In the genomic region with DNA sequence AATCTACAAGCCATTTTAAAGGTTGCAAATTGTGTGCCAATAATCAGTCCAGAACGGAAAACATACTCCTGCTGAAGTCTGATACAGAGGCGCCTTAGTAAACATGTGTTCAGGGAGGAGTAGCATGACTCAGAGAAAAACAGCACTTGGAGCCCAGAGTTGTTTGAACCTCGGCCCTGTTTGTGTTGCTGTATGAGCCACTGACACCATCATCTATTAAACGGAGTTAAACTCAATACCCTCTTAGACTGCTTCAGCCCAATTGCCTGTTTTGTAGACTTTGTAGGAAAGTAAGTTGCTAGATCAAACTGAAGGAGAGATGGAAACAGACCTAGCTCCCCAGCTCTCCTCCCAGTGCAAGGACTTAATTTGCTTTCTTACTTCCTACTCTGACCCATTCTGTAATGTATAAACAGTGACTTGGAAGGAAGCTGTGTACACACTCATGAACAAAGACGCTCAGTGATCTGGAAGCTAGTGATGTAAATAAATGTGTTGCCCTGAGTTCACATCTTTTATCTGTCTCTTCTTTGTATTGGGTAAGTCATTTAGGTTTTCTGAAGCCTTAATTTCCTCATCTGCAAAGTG, we compare ENCODE assay signal across 7 mouse cellular contexts. TPM values are rescaled to one million over a fixed set of nuclear protein-coding genes. Genes with fewer than 3 reads are reported as not detected.
DNase-seq lines count a peak whose midpoint lies in the region; ATAC-seq and TF ChIP-seq lines count a peak whose summit lies in the region.

No protein-coding gene starts in this region.

- TF ChIP-seq EP300 in lung, postnatal 0 days (IDR thresholded peaks at IDR 0.05): peak; percentile 71

- ATAC-seq in hindbrain, embryonic 12.5 days (ENCODE audit: low FRiP score): no peak
- ATAC-seq in lung, postnatal 0 days: peak; percentile 41

- no peak for TF ChIP-seq CTCF in testis, adult 2 months (IDR thresholded peaks at IDR 0.05; ENCODE audit: control insufficient read depth, insufficient read depth, insufficient replicate concordance, low read depth, low read length)
- no peak for TF ChIP-seq CTCF in cortical plate, adult 2 months (IDR thresholded peaks at IDR 0.05; ENCODE audit: extremely low read depth, insufficient read depth, low read length)
- TF ChIP-seq CTCF in lung, postnatal 0 days (IDR thresholded peaks at IDR 0.05): no peak

- TF ChIP-seq POLR2A in testis, adult 2 months (IDR thresholded peaks at IDR 0.05; ENCODE audit: control insufficient read depth, low read depth, low read length): no peak
- no peak for TF ChIP-seq POLR2A in cortical plate, adult 2 months (IDR thresholded peaks at IDR 0.05; ENCODE audit: extremely low read depth, insufficient read depth, low read length)

- 38% methylated on average over 5 of the region's 5 CpGs for WGBS in hindbrain, embryonic 12.5 days
- WGBS in lung, postnatal 0 days: 6% methylated on average over 5 of the region's 5 CpGs

- H3K4me3 ChIP-seq in testis, adult 2 months (ENCODE audit: control insufficient read depth, low read depth, low read length): peak overlapping the region; percentile 99
- peak overlapping the region; percentile 82 for H3K4me3 ChIP-seq in cortical plate, adult 2 months (ENCODE audit: insufficient read depth, low read length)
- peak overlapping the region; percentile 97 for H3K4me3 ChIP-seq in hindbrain, embryonic 12.5 days
- peak overlapping the region; percentile 87 for H3K4me3 ChIP-seq in lung, postnatal 0 days (ENCODE audit: low read depth, low read length)

- no peak for DNase-seq in testis, postnatal 14 days (ENCODE audit: low spot score)
- DNase-seq in lung, postnatal 0 days (ENCODE audit: low spot score): peak; percentile 82
- peak; percentile 67 for DNase-seq in yolk sac, embryonic 10.5 days (ENCODE audit: low spot score)
- DNase-seq in left cerebral cortex, postnatal 14 days (ENCODE audit: low spot score in 2 of 2): no peak

- H3K36me3 ChIP-seq in testis, adult 2 months (ENCODE audit: control insufficient read depth, insufficient read depth, low read length): no peaks in the 10 kb centered on the region
- no peaks in the 10 kb centered on the region for H3K36me3 ChIP-seq in hindbrain, embryonic 12.5 days
- no peaks in the 10 kb centered on the region for H3K36me3 ChIP-seq in lung, postnatal 0 days (ENCODE audit: insufficient read depth, low read length)

- H3K4me1 ChIP-seq in testis, adult 2 months (ENCODE audit: control insufficient read depth, insufficient read depth, low read length): peaks cover 6% of the 10 kb centered on the region; the same call in 1 of the 2 replicates
- peaks cover 3% of the 10 kb centered on the region; the same call in 1 of the 2 replicates for H3K4me1 ChIP-seq in cortical plate, adult 2 months (ENCODE audit: control insufficient read depth, insufficient read depth, low read length)
- peaks cover 13% of the 10 kb centered on the region for H3K4me1 ChIP-seq in hindbrain, embryonic 12.5 days
- H3K4me1 ChIP-seq in lung, postnatal 0 days (ENCODE audit: insufficient read depth, low read depth, low read length): no peaks in the 10 kb centered on the region

- intact Hi-C loops in left cerebral cortex, postnatal 14 days (cut with DNase I): no loop called here

- H3K9ac ChIP-seq in hindbrain, embryonic 12.5 days: peak overlapping the region; percentile 98
- peak overlapping the region; percentile 83 for H3K9ac ChIP-seq in lung, postnatal 0 days (replicated peaks; ENCODE audit: low read depth)

- peak overlapping the region; percentile 75 for H3K4me2 ChIP-seq in hindbrain, embryonic 12.5 days (replicated peaks)
- peak overlapping the region; percentile 64 for H3K4me2 ChIP-seq in lung, postnatal 0 days (replicated peaks; ENCODE audit: low read depth, low read length)

- H3K27ac ChIP-seq in testis, adult 2 months (ENCODE audit: control insufficient read depth, insufficient read depth, low read depth, low read length): peak overlapping the region; percentile 98
- peak overlapping the region; percentile 69 for H3K27ac ChIP-seq in cortical plate, adult 2 months (ENCODE audit: insufficient read depth, low read length)
- peak overlapping the region; percentile 99 for H3K27ac ChIP-seq in hindbrain, embryonic 12.5 days
- peak overlapping the region; percentile 98 for H3K27ac ChIP-seq in lung, postnatal 0 days (ENCODE audit: low read length)

- no peaks in the 10 kb centered on the region for H3K9me3 ChIP-seq in hindbrain, embryonic 12.5 days (replicated peaks)
- H3K9me3 ChIP-seq in lung, postnatal 0 days (ENCODE audit: low read length): no peaks in the 10 kb centered on the region

- no peaks in the 10 kb centered on the region for H3K27me3 ChIP-seq in testis, adult 2 months (ENCODE audit: control insufficient read depth, insufficient read depth, low read length)
- no peaks in the 10 kb centered on the region for H3K27me3 ChIP-seq in hindbrain, embryonic 12.5 days
- H3K27me3 ChIP-seq in lung, postnatal 0 days (replicated peaks; ENCODE audit: insufficient read depth, low read length): no peaks in the 10 kb centered on the region

RNA-seq across cellular contexts. Expression of a gene that starts 0.9 kb away (rescaled TPM):
- polyA plus RNA-seq in testis, adult 2 months (2012; rRNA removed): 2.6 and 3.5 TPM in 2 replicates
- 9.7 and 10.0 TPM in 2 replicates for polyA plus RNA-seq in cortical plate, adult 2 months (2012; rRNA removed)
- polyA plus RNA-seq in hindbrain, embryonic 12.5 days (2016; fragmentation: Nextera tagmentation; extraction: Ambion mirVana): 43.5 and 47.0 TPM in 2 replicates
- 12.0 and 15.4 TPM in 2 replicates for polyA plus RNA-seq in lung, postnatal 0 days (2015; fragmentation: Nextera tagmentation; extraction: Ambion mirVana)
- total RNA-seq in left cerebral cortex, postnatal 14 days (2021): 10 to 100 TPM; 22.3 TPM

Comparison
In these comparisons a context has a peak if more than half of its experiments do, and no peak if none do; other contexts are left out.
1. DNase-seq: peak in lung, postnatal 0 days (single experiment) and yolk sac, embryonic 10.5 days (single experiment); none in testis, postnatal 14 days (single experiment) and left cerebral cortex, postnatal 14 days (0 of 2).
2. Peak in every context shown above with its lines, with median percentiles within 50 percentile points of each other: H3K27ac ChIP-seq and H3K4me3 ChIP-seq.